Mouse (Mus musculus) urinary bladder, postnatal 4 days (tissue): ENCODE measurements around the gene Anxa10.

ENCODE experiments used
- DNase-seq, 2 experiments: peaks; one replicate each; pipeline ENCODE4 v3.0.0; 2021 to 2022; ENCODE audit warnings: low spot score in 2 of 2

The Anxa10 gene

GRCm38 (mm10) chr8:62123098-62123497, at the start of gene Anxa10:
Anxa10 (minus strand) TSS chr8:62123150.
- DNase-seq, result no peak

- no peak for DNase-seq
Observed at GRCm38 (mm10) chr8:62132662-62133366, 9.9 kb upstream of the Anxa10 start.

- no peak for DNase-seq
Observed at GRCm38 (mm10) chr8:62097213-62097612, 25.7 kb downstream of the Anxa10 start.

- no peak for DNase-seq
Observed at GRCm38 (mm10) chr8:62081804-62082203, 41.1 kb downstream of the Anxa10 start.

- no peak for DNase-seq
Observed at GRCm38 (mm10) chr8:62080195-62080802, 42.7 kb downstream of the Anxa10 start.

- DNase-seq, result no peak
Observed at GRCm38 (mm10) chr8:62068305-62068704, 54.6 kb downstream of the Anxa10 start.

- no peak for DNase-seq
Observed at GRCm38 (mm10) chr8:62060357-62060756, 62.6 kb downstream of the Anxa10 start.

GRCm38 (mm10) chr8:62046809-62047208, 76.1 kb downstream of the Anxa10 start:
- no peak for DNase-seq

- no peak for DNase-seq
Observed at GRCm38 (mm10) chr8:62034351-62034750, 88.6 kb downstream of the Anxa10 start.

- DNase-seq, result no peak
Observed at GRCm38 (mm10) chr8:62014582-62014981, 108.4 kb downstream of the Anxa10 start.

GRCm38 (mm10) chr8:62014166-62014565, 108.8 kb downstream of the Anxa10 start:
- no peak for DNase-seq
